Mouse (Mus musculus): Measurements from ENCODE around the gene Gjb4.

DNA sequence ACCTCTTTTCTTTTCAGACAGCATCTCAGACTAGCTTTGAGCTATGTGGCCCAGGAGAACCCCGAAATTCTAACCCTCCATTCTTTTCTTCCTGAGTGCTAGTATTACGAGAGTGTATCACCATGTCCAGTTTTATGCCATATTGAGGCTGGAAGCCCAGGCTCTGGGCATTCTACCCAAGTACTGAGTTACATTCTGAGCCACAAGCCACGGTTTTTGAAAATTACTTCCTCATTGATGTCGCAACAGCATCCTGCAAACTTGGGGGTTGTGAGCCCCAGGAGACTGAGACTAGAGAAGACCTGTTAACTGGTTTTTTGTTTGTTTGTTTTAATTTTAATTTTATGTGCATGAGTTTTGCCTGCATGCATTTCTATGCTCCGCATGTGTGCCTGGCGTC lies 26.1 kb downstream of the Gjb4 start:
- TF ChIP-seq E2F4 (IDR thresholded peaks at IDR 0.05; ENCODE audit: insufficient read depth) (no peak), POLR2A (IDR thresholded peaks at IDR 0.05; ENCODE audit: insufficient read length, low read depth) (no peak), POLR2AphosphoS2 (IDR thresholded peaks at IDR 0.05; ENCODE audit: insufficient read length, low read depth) (no peak), MAX (IDR thresholded peaks at IDR 0.05; ENCODE audit: low read depth) (no peak), MYOG (IDR thresholded peaks at IDR 0.05; ENCODE audit: control insufficient read depth in 1 of 3, insufficient read depth in 1 of 3, insufficient read length in 2 of 3, low read depth in 2 of 3) (no peak), MYOD1 (IDR thresholded peaks at IDR 0.05; ENCODE audit: control insufficient read depth in 1 of 3, insufficient read length in 2 of 3, low read depth in 2 of 3) (no peak)
